Mouse (Mus musculus) intestine, embryonic 15.5 days (tissue): ENCODE measurements around the gene S1pr5. TPM values are rescaled to one million over a fixed set of nuclear protein-coding genes. Genes with fewer than 3 reads are reported as not detected.
A peak's percentile ranks its signal among the peaks of the same experiment; 100 is the strongest.
"Not testable (repeated sequence)": the region's sequence is repeated elsewhere in the genome, so short reads cannot be mapped to it uniquely, and the experiment has no call there.

Experiments
- ATAC-seq: fragments of 200-750 bp; cut with Nextera tagmentation; 2 replicates; pipeline ENCODE4 v1.8.0; 2017; ENCODE audit warnings: moderate TSS enrichment, moderate library complexity
- H3K27ac ChIP-seq: fragments of 300-500 bp; sonication (generic); 2 replicates; pipeline ENCODE4 v1.5.1; 2015; ENCODE audit warnings: mild to moderate bottlenecking, inconsistent platforms
- H3K27me3 ChIP-seq: fragments of 300-500 bp; sonication (generic); replicated peaks from 2 replicates; pipeline ENCODE4 v1.6.1; 2015; ENCODE audit warnings: inconsistent platforms
- H3K36me3 ChIP-seq: fragments of 300-500 bp; sonication (generic); 2 replicates; pipeline ENCODE4 v1.6.1; 2015; ENCODE audit warnings: inconsistent platforms
- H3K4me1 ChIP-seq: fragments of 300-500 bp; sonication (generic); replicated peaks from 2 replicates; pipeline ENCODE4 v1.6.1; 2015; ENCODE audit warnings: inconsistent platforms
- H3K4me2 ChIP-seq: fragments of 300-500 bp; sonication (generic); replicated peaks from 2 replicates; pipeline ENCODE4 v1.6.1; 2015; ENCODE audit warnings: mild to moderate bottlenecking, inconsistent platforms
- H3K4me3 ChIP-seq: fragments of 300-500 bp; sonication (generic); replicated peaks from 2 replicates; pipeline ENCODE4 v1.5.1; 2015; ENCODE audit warnings: inconsistent platforms
- H3K9ac ChIP-seq: fragments of 300-500 bp; sonication (generic); 2 replicates; pipeline ENCODE4 v1.6.1; 2015; ENCODE audit warnings: inconsistent platforms
- H3K9me3 ChIP-seq: fragments of 300-500 bp; sonication (generic); 2 replicates; pipeline ENCODE4 v1.6.1; 2016; ENCODE audit warnings: inconsistent platforms
- WGBS: fragments of 180-500 bp; shearing (Covaris S2); methylation state at CpG from one replicate; pipeline ENCODE4 v1.1.7; 2015; 5-methylcytosine and 5-hydroxymethylcytosine counted together
- polyA plus RNA-seq: library from polyadenylated mRNA; unstranded; fragments of >200 nt; fragmentation: Nextera tagmentation; extraction: Ambion mirVana; gene quantifications from 2 replicates; pipeline ENCODE4 v1.2.1, GENCODE M21; 2015

S1pr5 gene
- polyA plus RNA-seq, 1 experiment from 2014 or later, result not detected

DNA sequence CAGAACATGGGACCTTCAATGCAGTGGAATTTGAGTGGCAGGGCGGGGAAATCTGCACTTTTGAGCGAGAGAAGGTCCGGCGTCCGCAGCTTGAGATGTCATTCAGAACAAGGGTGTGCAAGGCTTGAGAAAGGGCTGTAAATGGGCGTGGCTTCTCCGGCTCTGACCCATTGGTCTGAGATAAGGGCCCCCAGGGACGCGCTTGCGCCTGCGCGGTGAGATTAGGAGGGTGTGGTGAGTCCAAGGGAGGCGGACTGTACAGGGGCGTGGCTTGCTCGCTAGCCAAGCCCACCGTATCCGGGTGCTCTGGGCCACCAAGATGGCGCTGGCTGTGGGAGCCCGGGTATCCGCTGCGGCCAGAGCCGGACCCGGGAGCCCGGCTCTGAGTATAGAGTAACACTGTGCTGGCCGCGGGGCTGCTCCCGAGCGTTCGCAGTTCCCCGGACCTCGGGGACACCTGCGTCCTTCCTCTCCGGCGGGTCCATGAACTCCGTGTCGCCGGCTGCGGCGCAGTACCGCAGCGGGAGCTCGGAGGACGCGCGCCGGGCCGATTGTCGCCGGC is 16.8 kb upstream of the S1pr5 start, which contains the start of gene Atg4d:
Gene Atg4d (plus strand): TSS at position 294 of the 562 bp plus-strand sequence.
- WGBS, result under 1% methylated on average over 42 of the region's 49 CpGs
- Histone ChIP-seq H3K36me3 (peaks cover 17% of the 10 kb centered on the region), H3K27ac (peak within 1 kb of the TSS; percentile 52), H3K9me3 (no peaks in the 10 kb centered on the region), H3K4me1 (peaks cover 18% of the 10 kb centered on the region), H3K9ac (peak within 1 kb of the TSS; percentile 68), H3K4me3 (peak within 1 kb of the TSS; percentile 61), H3K4me2 (peak within 1 kb of the TSS; percentile 73), H3K27me3 (no peaks in the 10 kb centered on the region)
- peak; percentile 98 for ATAC-seq

DNA sequence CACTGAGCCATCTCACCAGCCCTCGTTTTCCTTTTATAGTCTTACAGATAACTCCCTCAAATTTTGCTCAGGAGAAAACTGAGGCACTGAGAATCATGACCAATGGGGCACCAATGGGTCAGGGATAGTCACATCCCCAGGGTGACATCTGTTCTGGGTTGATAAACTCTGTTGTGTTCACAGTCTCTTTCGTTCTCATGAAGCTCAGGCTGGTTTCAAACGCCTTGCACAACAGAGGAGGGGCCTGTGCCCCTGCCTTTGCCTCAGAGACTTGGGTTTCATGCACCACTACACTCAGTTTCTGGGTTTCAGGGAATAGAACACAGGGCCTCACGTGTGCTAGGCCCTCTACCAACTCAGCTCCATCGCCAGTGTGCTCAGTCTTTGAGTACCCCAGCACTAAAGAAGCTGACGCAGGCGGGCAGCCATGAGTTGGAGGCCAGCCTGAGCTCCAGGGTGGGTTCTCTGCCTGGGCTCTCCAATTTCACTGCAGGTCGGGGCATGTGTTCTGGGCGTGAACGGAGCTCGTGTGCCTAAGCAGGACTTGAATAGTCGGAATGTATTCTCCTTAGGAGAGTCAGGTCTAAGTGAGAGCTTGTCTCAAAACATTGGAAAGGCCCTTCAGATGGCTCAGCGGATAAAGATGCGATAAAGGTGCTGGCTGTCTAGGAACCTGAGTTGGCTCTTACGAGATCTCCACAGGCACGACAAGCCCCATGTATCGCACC is 16.2 kb upstream of the S1pr5 start:
- peak overlapping the region; percentile 29; the same call in 1 of the 2 replicates for H3K9ac ChIP-seq
- H3K4me2 ChIP-seq, result peak overlapping the region; percentile 73
- peak; percentile 2 for ATAC-seq
- peak overlapping the region; percentile 51 for H3K27ac ChIP-seq
- no peaks in the 10 kb centered on the region for H3K9me3 ChIP-seq
- peaks cover 18% of the 10 kb centered on the region for H3K4me1 ChIP-seq
- 19% methylated on average over 17 of the region's 17 CpGs for WGBS
- no peaks in the 10 kb centered on the region for H3K27me3 ChIP-seq
- H3K4me3 ChIP-seq, result peak overlapping the region; percentile 61
- H3K36me3 ChIP-seq, result peaks cover 13% of the 10 kb centered on the region

DNA sequence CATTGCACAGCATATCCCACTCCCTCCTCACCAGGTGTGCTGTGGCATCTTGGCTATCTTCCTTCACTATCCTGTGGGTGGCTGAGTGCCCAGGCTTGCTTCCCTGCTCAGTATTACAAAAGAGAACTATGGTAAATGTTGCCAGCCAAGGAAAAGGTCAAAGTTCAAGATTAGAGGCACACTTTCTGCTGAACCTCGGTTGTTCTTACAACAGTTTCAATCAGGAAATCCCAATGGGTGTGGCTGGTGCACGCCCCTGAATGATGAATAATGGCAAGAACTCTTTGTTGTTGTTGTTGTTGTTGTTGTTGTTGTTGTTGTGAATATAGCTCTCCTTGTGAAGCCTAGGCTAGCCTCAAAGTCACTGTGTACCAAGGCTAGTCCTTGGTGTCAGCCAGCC is 13.6 kb upstream of the S1pr5 start:
- Histone ChIP-seq H3K9me3 (no peaks in the 10 kb centered on the region), H3K36me3 (0 out of 2 replicates have a peak, but pooled peaks cover 2% of the 10 kb centered on the region), H3K4me1 (peaks cover 16% of the 10 kb centered on the region), H3K4me3 (no peak overlapping the region), H3K27me3 (0 out of 2 replicates have a peak, but pooled peaks cover 3% of the 10 kb centered on the region), H3K4me2 (no peak overlapping the region), H3K27ac (no peak overlapping the region), H3K9ac (no peak overlapping the region)
- 49% methylated on average over 2 of the region's 2 CpGs for WGBS
- ATAC-seq, result no peak

DNA sequence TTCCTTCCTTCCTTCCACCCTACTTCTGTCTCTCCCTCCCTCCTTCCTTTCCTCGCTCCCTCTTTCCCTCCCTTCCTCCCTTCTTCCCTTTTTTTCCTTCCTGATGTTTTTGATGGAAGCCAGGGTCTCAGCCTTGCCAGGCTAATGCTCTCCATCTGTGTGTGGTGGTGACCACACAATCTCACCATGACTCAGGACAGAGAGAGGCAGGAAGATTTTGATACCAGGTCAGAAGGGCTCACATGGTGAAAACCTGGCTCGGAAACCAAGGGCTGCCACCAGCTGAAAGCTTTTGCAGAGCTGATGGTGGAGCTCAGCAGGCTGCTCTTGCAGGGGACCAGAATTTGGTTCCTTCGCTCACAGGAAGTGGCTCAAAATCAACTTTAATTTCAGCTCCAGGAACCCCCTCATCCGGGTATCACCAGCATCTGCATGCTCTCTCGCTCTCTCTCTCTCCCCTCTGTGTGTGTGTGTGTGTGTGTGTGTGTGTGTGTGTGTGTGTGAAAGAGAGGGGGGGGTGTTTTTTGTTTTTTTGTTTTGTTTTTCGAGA is 12.3 kb upstream of the S1pr5 start:
- Histone ChIP-seq H3K4me3 (no peak overlapping the region), H3K4me2 (no peak overlapping the region), H3K27ac (no peak overlapping the region), H3K9me3 (no peaks in the 10 kb centered on the region), H3K9ac (no peak overlapping the region), H3K4me1 (peaks cover 4% of the 10 kb centered on the region), H3K27me3 (0 out of 2 replicates have a peak, but pooled peaks cover 3% of the 10 kb centered on the region), H3K36me3 (no peaks in the 10 kb centered on the region)
- no peak for ATAC-seq
- WGBS, result 76% methylated on average over 6 of the region's 6 CpGs

DNA sequence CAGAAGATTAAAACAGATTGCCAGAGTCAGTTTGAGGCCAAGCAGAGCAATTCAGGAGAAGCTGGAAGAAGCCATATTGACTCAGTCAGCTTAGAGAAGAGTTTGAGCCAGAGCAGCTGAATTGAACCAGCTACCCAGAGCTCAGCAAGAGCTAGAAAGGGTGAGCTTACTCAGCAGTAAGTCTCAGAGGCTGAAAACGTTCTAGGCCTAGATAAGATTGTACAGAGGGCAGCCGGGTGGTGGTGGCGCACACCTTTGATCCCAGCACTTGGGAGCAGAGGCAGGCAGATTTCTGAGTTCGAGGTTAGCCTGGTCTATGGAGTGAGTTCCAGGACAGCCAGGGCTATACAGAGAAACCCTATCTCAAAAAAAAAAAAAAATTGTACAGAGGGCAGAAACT is 8.1 kb upstream of the S1pr5 start:
- H3K4me3 ChIP-seq, H3K36me3 ChIP-seq, ATAC-seq, H3K4me2 ChIP-seq, H3K9ac ChIP-seq, H3K9me3 ChIP-seq, H3K4me1 ChIP-seq, H3K27ac ChIP-seq: not testable (repeated sequence)
- peaks cover 18% of the 10 kb centered on the region for H3K27me3 ChIP-seq
- 81% methylated on average over 4 of the region's 4 CpGs for WGBS

DNA sequence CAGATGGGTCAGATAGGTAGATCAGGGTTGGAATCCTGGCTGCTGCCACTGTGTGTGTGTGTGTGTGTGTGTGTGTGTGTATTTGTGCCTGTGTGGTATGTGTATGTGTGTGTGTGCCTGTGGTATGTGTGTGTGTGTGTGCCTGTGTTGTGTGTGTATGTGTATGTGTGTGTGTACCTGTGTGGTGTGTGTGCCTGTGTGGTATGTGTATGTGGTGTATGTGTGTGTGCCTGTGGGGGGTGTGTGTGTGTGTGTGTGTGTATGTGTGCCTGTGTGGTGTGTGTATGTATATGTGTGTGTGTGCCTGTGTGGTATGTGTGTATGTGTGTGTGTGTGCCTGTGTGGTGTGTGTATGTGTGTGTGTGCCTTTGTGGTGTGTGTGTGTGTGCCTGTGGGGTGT is 6.4 kb upstream of the S1pr5 start:
- Histone ChIP-seq H3K4me2 (no peak overlapping the region), H3K9ac (no peak overlapping the region), H3K4me3 (no peak overlapping the region), H3K27me3 (peaks cover 35% of the 10 kb centered on the region), H3K36me3 (no peaks in the 10 kb centered on the region), H3K9me3 (no peaks in the 10 kb centered on the region), H3K27ac (no peak overlapping the region), H3K4me1 (0 out of 2 replicates have a peak, but pooled peaks cover under 1% of the 10 kb centered on the region)
- ATAC-seq, result no peak

DNA sequence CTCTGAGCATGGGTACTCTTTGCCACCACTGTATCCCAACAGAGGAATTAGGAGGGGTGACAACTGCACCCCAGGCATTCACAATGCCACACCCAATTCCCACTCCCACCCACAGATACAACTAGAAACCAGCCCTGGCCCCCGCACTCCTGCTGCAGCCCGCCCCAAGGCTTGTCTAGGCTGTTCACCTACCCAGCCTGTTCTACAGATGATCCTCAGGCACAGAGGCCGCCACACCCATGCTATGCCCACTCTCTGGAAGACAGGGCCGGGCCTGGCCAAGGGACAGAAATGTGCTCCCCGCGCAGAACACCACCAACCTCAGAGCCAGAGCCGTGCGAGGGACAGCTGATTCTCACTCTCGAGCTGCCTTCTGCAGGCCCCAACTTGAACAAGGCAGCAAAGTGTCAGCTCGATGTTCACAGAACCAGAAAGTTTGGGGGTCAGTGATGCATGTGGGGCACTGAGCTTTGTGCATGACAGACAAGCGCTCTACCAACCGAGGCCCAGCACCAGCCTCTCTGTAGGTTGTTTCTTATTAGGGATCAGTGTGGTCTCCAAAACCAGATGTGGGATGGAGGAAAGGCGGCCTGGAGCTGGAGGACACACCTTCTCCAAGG is 3.0 kb upstream of the S1pr5 start:
- Histone ChIP-seq H3K36me3 (no peaks in the 10 kb centered on the region), H3K4me1 (peaks cover 8% of the 10 kb centered on the region; the same call in 1 of the 2 replicates), H3K4me2 (no peak overlapping the region), H3K9ac (no peak overlapping the region), H3K27me3 (peaks cover 61% of the 10 kb centered on the region), H3K27ac (no peak overlapping the region), H3K4me3 (no peak overlapping the region), H3K9me3 (no peaks in the 10 kb centered on the region)
- ATAC-seq, result no peak; the same call in 1 of the 2 replicates
- 57% methylated on average over 13 of the region's 13 CpGs for WGBS

DNA sequence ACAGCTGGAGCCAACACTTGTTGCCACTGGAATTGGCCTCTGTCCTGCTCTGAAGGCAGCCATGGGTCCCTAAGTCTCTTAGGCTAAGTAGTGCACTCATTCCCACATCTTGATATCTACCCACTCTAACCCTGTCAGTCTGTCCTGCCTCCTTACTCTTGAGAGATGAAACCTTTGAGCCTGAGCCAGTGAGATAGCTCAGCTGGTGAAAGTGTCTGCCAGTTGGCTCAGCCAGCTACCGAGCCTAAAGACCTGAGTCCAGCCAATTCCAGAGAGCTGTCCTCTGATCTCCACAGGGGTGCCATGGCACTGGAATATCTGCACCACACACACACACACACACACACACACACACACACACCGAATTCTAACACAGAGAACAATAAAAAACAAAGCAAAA is 2.3 kb upstream of the S1pr5 start:
- H3K27ac ChIP-seq, result no peak overlapping the region

DNA sequence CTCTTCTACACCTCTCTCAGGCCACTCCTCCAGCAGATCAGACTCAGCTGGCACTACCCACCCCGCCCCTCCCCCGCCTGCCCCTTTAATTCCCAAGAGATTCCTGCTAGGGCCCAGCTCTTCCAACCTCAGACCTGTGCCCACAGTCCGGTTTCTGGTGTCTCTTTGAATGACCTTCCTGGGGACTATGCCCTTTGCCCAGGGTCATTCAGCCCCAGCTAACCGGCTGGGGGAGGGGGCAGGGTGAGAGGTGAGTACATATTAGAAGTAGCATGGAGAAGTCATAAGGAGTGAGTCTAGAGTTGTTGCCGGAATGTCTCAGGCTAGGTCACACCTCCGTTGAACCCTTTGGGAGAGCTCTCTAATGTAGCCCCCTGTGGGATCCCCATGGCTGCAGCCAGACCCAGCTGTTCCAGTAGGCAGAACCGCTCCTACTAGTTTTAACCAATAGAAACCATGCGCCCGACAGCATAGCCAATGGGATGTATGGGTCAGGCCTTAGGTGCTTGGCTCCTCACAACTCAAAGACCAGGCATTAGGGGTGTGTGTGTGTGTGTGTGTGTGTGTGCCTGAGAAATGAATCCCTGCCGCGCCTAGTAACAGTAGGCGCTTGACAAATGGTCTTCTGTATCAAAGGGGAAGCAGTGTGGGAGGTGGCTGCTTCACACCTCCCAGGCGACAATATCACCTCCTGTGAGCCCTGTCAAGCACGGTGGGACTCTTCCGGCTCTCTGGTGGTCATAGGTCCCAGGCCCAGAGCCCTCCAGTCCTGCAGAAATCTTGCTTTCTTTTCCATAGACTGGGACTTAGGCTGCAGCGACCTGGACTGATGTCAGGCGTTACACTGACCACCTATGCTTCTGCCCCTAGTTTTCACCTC is 1.6 kb upstream of the S1pr5 start:
- Histone ChIP-seq H3K4me3 (no peak overlapping the region), H3K4me1 (peaks cover 13% of the 10 kb centered on the region), H3K27ac (no peak overlapping the region), H3K9me3 (no peaks in the 10 kb centered on the region), H3K4me2 (no peak overlapping the region), H3K9ac (no peak overlapping the region), H3K36me3 (no peaks in the 10 kb centered on the region), H3K27me3 (peaks cover 75% of the 10 kb centered on the region)
- WGBS, result 20% methylated on average over 17 of the region's 17 CpGs
- 0 out of 2 replicates have a peak, but pooled peaks have one; percentile 12 for ATAC-seq

More for the DNA sequence above, 2.3 kb upstream of the S1pr5 start:
- WGBS, result 57% methylated on average over 2 of the region's 2 CpGs
- Histone ChIP-seq H3K4me2 (no peak overlapping the region), H3K9me3 (no peaks in the 10 kb centered on the region), H3K27me3 (peaks cover 68% of the 10 kb centered on the region), H3K4me3 (no peak overlapping the region), H3K9ac (no peak overlapping the region), H3K36me3 (no peaks in the 10 kb centered on the region), H3K4me1 (peaks cover 8% of the 10 kb centered on the region; the same call in 1 of the 2 replicates)
- no peak for ATAC-seq

DNA sequence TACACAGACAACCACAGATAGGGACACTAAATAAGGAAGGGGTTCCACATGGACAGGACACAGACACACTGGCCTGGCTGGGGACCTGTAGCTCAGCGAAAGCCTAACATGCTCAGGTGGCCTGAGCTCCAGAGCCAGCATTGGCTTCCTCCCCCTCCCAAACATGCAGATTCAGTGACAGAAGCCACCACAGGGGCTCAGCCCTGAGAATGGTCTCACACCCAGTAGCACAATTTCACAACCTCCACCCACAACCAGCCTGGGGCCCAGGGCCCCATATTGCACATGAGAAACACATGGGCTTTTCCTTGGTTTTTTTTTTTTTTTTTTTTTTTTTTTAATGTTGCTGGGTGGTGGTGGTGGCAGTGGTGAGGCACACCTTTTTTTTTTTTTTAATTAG is 1.9 kb downstream of the S1pr5 start:
- no peak overlapping the region for H3K9ac ChIP-seq
- H3K9me3 ChIP-seq, result no peaks in the 10 kb centered on the region
- H3K4me1 ChIP-seq, result peaks cover 25% of the 10 kb centered on the region
- ATAC-seq, result no peak
- no peak overlapping the region for H3K4me3 ChIP-seq
- no peak overlapping the region for H3K27ac ChIP-seq
- no peak overlapping the region for H3K4me2 ChIP-seq
- H3K27me3 ChIP-seq, result peaks cover 81% of the 10 kb centered on the region
- WGBS, result 74% methylated on average over 1 of the region's 1 CpGs
- H3K36me3 ChIP-seq, result no peaks in the 10 kb centered on the region

DNA sequence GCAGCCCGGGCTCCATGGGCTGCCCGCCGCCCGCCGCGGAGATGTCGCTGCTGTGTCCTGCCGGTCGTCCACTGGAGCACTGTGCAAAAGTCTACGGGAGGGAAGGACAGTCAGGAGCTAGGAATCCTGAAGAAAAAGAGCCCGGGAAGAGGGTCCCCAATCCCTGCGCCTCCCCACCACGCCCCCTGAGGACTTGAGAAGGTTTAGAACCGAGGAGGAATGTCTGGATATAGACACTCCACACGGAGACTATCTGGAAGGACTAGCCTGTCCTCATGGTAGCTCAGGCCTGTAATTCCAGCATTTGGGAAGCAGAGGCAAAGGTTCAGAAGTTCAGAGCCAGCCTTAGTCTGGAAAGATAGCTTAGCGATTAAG is 3.1 kb downstream of the S1pr5 start:
- H3K27ac ChIP-seq, result no peak overlapping the region
- H3K27me3 ChIP-seq, result peaks cover 69% of the 10 kb centered on the region
- H3K9ac ChIP-seq, result peak overlapping the region; percentile 39
- no peak for ATAC-seq
- no peaks in the 10 kb centered on the region for H3K36me3 ChIP-seq
- H3K4me3 ChIP-seq, result peak overlapping the region; percentile 45
- WGBS, result 3% methylated on average over 16 of the region's 16 CpGs
- H3K4me2 ChIP-seq, result peak overlapping the region; percentile 93
- H3K4me1 ChIP-seq, result peaks cover 25% of the 10 kb centered on the region
- no peaks in the 10 kb centered on the region for H3K9me3 ChIP-seq
